ENCODE assay signal across 10 mouse cellular contexts in genomic region chr10:67320207-67320859, GRCm38 (mm10). TPM values are rescaled to one million over a fixed set of nuclear protein-coding genes. Genes with fewer than 3 reads are reported as not detected.
DNase-seq lines count a peak whose midpoint lies in the region; ATAC-seq and TF ChIP-seq lines count a peak whose summit lies in the region.
"Had no signal": no experiment of that assay in that cellular context is flagged by ENCODE, and none has a peak within 500 bp of the region (broad histone marks: within the 10 kb centered on the region; RNA-seq: fewer than 3 reads in every experiment).

No protein-coding gene starts in this region.

- H3K36me3 ChIP-seq in hindbrain, embryonic 16.5 days (ENCODE audit: control insufficient read depth, insufficient read depth, low read length): no peaks in the 10 kb centered on the region
- no peaks in the 10 kb centered on the region for H3K36me3 ChIP-seq in thymus, adult 2 months (ENCODE audit: control insufficient read depth, insufficient read depth, low read length)

- H3K4me1 ChIP-seq in hindbrain, embryonic 16.5 days (ENCODE audit: control insufficient read depth, insufficient read depth, low read depth, low read length): peaks cover 5% of the 10 kb centered on the region; the same call in 1 of the 2 replicates
- no peaks in the 10 kb centered on the region; the same call in 1 of the 2 replicates for H3K4me1 ChIP-seq in thymus, adult 2 months (replicated peaks; ENCODE audit: control insufficient read depth, insufficient read depth, low read length)

- H3K9ac ChIP-seq in hindbrain, embryonic 16.5 days (ENCODE audit: low read depth, low read length): peak overlapping the region; percentile 47

- no peak for TF ChIP-seq CTCF in brain, embryonic 14.5 days (IDR thresholded peaks at IDR 0.05; ENCODE audit: borderline replicate concordance, extremely low read depth, insufficient read depth, insufficient read length)
- TF ChIP-seq CTCF in thymus, adult 2 months (IDR thresholded peaks at IDR 0.05; ENCODE audit: borderline replicate concordance, control insufficient read depth, extremely low read depth, insufficient read depth, low read length, poor library complexity): no peak

- peak; percentile 14 for DNase-seq in embryo, embryonic 10 days (ENCODE audit: low spot score)
- no peak for DNase-seq in embryo, embryonic 9.5 days (ENCODE audit: extremely low spot score)
- DNase-seq in kidney, postnatal 10 days: peak; percentile 25
- DNase-seq in kidney, adult 11 months: no peak
- peak; percentile 59 for DNase-seq in brain, embryonic 14.5 days (ENCODE audit: low read depth)
- DNase-seq in gastrocnemius, adult 8-10 months (ENCODE audit: low spot score in 2 of 2): no peak
- no peak for DNase-seq in thymus, adult 2 months
- DNase-seq: cerebellum, adult 11 months had no signal

- TF ChIP-seq POLR2A in brain, embryonic 14.5 days (IDR thresholded peaks at IDR 0.05; ENCODE audit: borderline replicate concordance, extremely low read depth, insufficient read depth, insufficient read length, poor library complexity, severe bottlenecking): no peak
- TF ChIP-seq POLR2A in thymus, adult 2 months (IDR thresholded peaks at IDR 0.05; ENCODE audit: control insufficient read depth, extremely low read depth, insufficient read depth, low read length, poor library complexity): no peak

- 4% methylated on average over 17 of the region's 17 CpGs for WGBS in hindbrain, embryonic 16.5 days
- 89% methylated on average over 17 of the region's 17 CpGs for WGBS in thymus, adult 2 months

- peaks cover 10% of the 10 kb centered on the region for H3K27me3 ChIP-seq in hindbrain, embryonic 16.5 days (replicated peaks; ENCODE audit: control insufficient read depth, insufficient read depth, low read length)
- H3K27me3 ChIP-seq in thymus, adult 2 months (ENCODE audit: control insufficient read depth, insufficient read depth, low read length): no peaks in the 10 kb centered on the region

- H3K4me3 ChIP-seq in hindbrain, embryonic 16.5 days (ENCODE audit: low read length): peak overlapping the region; percentile 3; the same call in 1 of the 2 replicates
- H3K4me3 ChIP-seq in thymus, adult 2 months (ENCODE audit: control insufficient read depth, insufficient read depth, low read length): no peak overlapping the region

- H3K9me3 ChIP-seq in hindbrain, embryonic 16.5 days (ENCODE audit: control insufficient read depth, low read length): no peaks in the 10 kb centered on the region

- no peak overlapping the region for H3K27ac ChIP-seq in hindbrain, embryonic 16.5 days (ENCODE audit: low read depth, low read length)
- H3K27ac ChIP-seq in thymus, adult 2 months (ENCODE audit: control insufficient read depth, insufficient read depth, low read length): no peak overlapping the region

- peak overlapping the region; percentile 45 for H3K4me2 ChIP-seq in hindbrain, embryonic 16.5 days (ENCODE audit: low read length)

- no peak for ATAC-seq in hindbrain, embryonic 16.5 days
- ATAC-seq: lung, postnatal 0 days had no signal

RNA-seq across cellular contexts. Expression of gene Nrbf2, which starts 35.2 kb away (rescaled TPM):
- polyA plus RNA-seq in brain, embryonic 14.5 days (2012; rRNA removed): 15.3 and 18.3 TPM in 2 replicates
- 38.5 and 40.6 TPM in 2 replicates for polyA plus RNA-seq in hindbrain, embryonic 16.5 days (2015; fragmentation: Nextera tagmentation; extraction: Ambion mirVana)
- total RNA-seq in gastrocnemius, adult 8-10 months (2022): 10 to 100 TPM; 11.0 to 14.8 (median 14.1) TPM
- polyA plus RNA-seq in thymus, adult 2 months (2012; rRNA removed): 8.7 and 11.2 TPM in 2 replicates

Comparison
In these comparisons a context has a peak if more than half of its experiments do, and no peak if none do; other contexts are left out.
1. DNase-seq: peak in embryo, embryonic 10 days (single experiment), kidney, postnatal 10 days (single experiment) and brain, embryonic 14.5 days (single experiment); none in embryo, embryonic 9.5 days (single experiment), kidney, adult 11 months (single experiment), gastrocnemius, adult 8-10 months (0 of 2) and thymus, adult 2 months (single experiment).